Mouse (Mus musculus): ENCODE results near the gene Thsd1.

DNA sequence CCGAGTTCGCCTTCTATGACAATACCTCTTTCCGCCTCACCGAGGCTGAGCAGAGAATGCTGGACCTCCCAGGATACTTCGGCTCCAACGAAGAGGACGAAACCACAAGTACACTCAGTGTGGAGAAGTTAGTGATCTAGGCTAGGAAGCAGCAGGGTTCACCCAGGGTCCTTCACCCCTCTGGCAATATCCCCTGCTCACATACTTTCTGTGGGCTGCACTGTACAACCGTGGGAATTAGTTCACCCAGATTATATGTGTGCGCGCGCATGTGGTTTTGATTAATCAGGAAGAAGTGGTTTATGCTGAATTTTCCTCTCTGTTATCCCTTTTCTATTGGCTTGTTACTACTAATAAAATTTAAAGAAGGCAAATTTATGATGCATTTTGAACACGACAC is 32.4 kb downstream of the Thsd1 start:
- no peak for TF ChIP-seq POLR2A (IDR thresholded peaks at IDR 0.05; ENCODE audit: insufficient read depth, low read depth, low read length)
- TF ChIP-seq CTCF (IDR thresholded peaks at IDR 0.05): no peak
- no peak for TF ChIP-seq EP300 (IDR thresholded peaks at IDR 0.05; ENCODE audit: insufficient read depth, low read depth, low read length)
